Mouse (Mus musculus) embryonic facial prominence, embryonic 13.5 days (tissue): Measurements from ENCODE around the gene Arl6ip1. TPM values are rescaled to one million over a fixed set of nuclear protein-coding genes. Genes with fewer than 3 reads are reported as not detected.

Experiments
- ATAC-seq: fragments of 200-750 bp; cut with Nextera tagmentation; 2 replicates; pipeline ENCODE4 v1.8.0; 2017; ENCODE audit warnings: low read depth; ENCODE audit not compliant: insufficient number of reproducible peaks, insufficient read depth, low FRiP score, low TSS enrichment
- H3K27ac ChIP-seq: fragments of 300-500 bp; sonication (generic); 2 replicates; pipeline ENCODE4 v1.5.1; 2015; ENCODE audit warnings: moderate library complexity, mild to moderate bottlenecking, inconsistent platforms
- H3K27me3 ChIP-seq: fragments of 300-500 bp; sonication (generic); 2 replicates; pipeline ENCODE4 v1.6.1; 2015; ENCODE audit warnings: mild to moderate bottlenecking, inconsistent platforms
- H3K36me3 ChIP-seq: fragments of 300-500 bp; sonication (generic); 2 replicates; pipeline ENCODE4 v1.6.1; 2015; ENCODE audit warnings: mild to moderate bottlenecking, inconsistent platforms
- H3K4me1 ChIP-seq: fragments of 300-500 bp; sonication (generic); 2 replicates; pipeline ENCODE4 v1.6.1; 2015; ENCODE audit warnings: inconsistent platforms
- H3K4me2 ChIP-seq: fragments of 300-500 bp; sonication (generic); 2 replicates; pipeline ENCODE4 v1.6.1; 2015; ENCODE audit warnings: moderate library complexity, mild to moderate bottlenecking, inconsistent platforms
- H3K4me3 ChIP-seq: fragments of 300-500 bp; sonication (generic); 2 replicates; pipeline ENCODE4 v1.5.1; 2015; ENCODE audit warnings: mild to moderate bottlenecking, inconsistent platforms
- H3K9ac ChIP-seq: fragments of 300-500 bp; sonication (generic); 2 replicates; pipeline ENCODE4 v1.6.1; 2015; ENCODE audit warnings: mild to moderate bottlenecking, inconsistent platforms
- H3K9me3 ChIP-seq: fragments of 300-500 bp; sonication (generic); 2 replicates; pipeline ENCODE4 v1.6.1; 2016; ENCODE audit warnings: inconsistent platforms
- WGBS: fragments of 180-500 bp; shearing (Covaris S2); methylation state at CpG from one replicate; pipeline ENCODE4 v1.1.7; 2015; ENCODE audit warnings: mixed read lengths; 5-methylcytosine and 5-hydroxymethylcytosine counted together
- polyA plus RNA-seq: library from polyadenylated mRNA; unstranded; fragments of >200 nt; fragmentation: Nextera tagmentation; extraction: Ambion mirVana; gene quantifications from 2 replicates; pipeline ENCODE4 v1.2.1, GENCODE M21; 2015

The Arl6ip1 gene
- polyA plus RNA-seq, 1 experiment from 2014 or later: 530 TPM

DNA sequence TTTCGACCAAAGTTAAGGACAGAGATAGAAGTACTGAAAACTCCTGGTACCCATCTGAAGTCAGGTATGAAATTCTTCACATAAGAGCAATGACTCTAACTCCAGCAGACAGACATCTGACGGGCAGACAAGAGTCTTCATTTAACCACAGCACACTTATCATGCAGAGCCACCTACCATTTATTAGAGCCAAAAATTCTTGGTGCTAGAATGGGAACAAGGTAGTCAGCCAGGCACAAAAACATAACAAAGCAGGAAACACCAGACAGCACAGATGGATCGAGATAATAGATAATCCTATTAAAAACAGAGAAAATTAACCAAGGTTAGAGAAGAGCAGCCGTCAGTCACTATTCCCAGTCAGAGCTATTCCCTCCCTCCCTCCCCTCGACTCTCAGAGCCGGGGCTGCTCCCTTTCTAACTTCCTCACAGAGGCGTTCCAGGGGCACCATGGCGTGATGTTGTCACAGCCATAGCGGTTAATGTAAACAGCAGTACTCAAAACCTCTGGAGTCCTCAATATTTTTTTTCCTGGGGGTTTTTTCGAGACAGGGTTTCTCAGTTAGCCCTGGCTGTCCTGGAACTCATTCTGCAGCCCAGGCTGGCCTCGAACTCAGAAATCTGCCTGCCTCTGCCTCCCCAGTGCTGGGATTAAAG, 3.1 kb downstream of the Arl6ip1 start:
- 0 out of 2 replicates have a peak overlapping the region, but pooled peaks have one; percentile 4 for H3K4me3 ChIP-seq
- H3K4me1 ChIP-seq: peaks cover 28% of the 10 kb centered on the region
- no peak for ATAC-seq
- no peak overlapping the region for H3K27ac ChIP-seq
- 76% methylated on average over 11 of the region's 11 CpGs for WGBS
- H3K9ac ChIP-seq: 0 out of 2 replicates have a peak overlapping the region, but pooled peaks have one; percentile 32
- peak overlapping the region; percentile 72; the same call in 1 of the 2 replicates for H3K4me2 ChIP-seq
- no peaks in the 10 kb centered on the region for H3K9me3 ChIP-seq
- peaks cover 44% of the 10 kb centered on the region for H3K36me3 ChIP-seq
- H3K27me3 ChIP-seq: no peaks in the 10 kb centered on the region

DNA sequence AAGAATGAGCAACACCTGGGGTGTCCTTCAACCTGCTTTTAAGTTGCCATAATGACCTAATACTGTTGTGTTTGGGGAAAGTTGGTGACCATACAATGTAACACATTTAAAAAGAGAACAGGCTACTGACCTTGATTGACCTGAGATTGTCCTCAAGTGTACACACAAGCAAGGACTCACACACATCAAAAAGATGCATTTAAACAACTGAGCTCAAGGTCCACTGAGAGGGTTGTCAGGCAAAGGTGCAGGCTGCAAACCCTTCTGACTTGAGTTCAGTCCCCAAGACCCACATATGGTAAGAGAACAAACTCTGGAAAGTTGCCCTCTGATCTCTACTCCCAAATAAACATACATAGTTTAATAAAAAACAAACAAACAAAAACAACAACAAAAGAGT, 3.7 kb downstream of the Arl6ip1 start:
- no peak overlapping the region for H3K27ac ChIP-seq
- no peak overlapping the region for H3K4me2 ChIP-seq
- H3K27me3 ChIP-seq: no peaks in the 10 kb centered on the region
- ATAC-seq: no peak
- H3K4me3 ChIP-seq: no peak overlapping the region
- H3K36me3 ChIP-seq: peaks cover 50% of the 10 kb centered on the region
- H3K4me1 ChIP-seq: peaks cover 28% of the 10 kb centered on the region
- H3K9ac ChIP-seq: no peak overlapping the region
- H3K9me3 ChIP-seq: no peaks in the 10 kb centered on the region

DNA sequence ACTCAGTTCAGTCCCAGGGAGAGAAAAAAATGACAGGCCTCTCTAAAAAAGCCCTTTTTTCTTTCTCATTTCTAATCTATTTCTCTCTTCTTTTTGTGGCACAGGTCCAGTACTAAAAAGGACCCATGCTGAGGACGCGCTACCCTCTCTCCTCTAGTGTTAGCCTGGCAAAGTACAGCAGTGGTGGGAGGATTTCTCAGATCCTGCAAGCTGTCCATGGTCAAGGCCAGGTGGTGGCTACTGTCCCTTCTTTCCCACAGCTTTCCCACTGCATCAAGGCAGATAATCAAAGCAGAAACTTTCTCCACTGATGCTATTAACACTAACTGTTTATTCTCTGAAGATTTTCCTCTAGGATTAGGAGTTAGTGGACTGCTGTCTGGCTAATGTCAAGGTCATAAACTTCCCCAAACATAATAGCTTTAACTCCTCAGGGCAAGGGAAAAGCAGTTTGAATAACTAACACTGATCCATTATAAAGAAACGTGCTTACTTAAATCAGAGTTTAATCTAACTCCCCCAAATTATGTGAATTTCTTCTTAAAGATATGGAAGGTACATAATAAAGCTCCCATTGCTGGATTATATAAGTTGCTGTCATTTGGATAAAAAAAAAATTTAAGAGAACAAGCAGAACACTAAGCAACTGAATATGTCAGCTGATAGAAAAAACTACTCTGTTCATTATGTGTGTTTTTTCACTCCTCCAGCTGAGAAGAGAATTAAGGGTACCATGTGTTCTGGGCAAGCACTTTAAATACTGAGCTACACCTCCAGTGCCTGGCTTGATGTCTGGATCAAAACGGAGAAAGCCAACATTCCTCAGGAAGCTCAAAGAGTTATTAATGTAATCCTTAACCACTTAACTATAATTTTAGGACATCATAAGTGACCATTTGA, 5.7 kb downstream of the Arl6ip1 start:
- no peak for ATAC-seq
- 87% methylated on average over 4 of the region's 4 CpGs for WGBS
- Histone ChIP-seq H3K4me2 (no peak overlapping the region), H3K9me3 (no peaks in the 10 kb centered on the region), H3K27me3 (no peaks in the 10 kb centered on the region), H3K4me1 (peaks cover 24% of the 10 kb centered on the region), H3K36me3 (peaks cover 69% of the 10 kb centered on the region), H3K4me3 (no peak overlapping the region), H3K27ac (no peak overlapping the region), H3K9ac (no peak overlapping the region)

DNA sequence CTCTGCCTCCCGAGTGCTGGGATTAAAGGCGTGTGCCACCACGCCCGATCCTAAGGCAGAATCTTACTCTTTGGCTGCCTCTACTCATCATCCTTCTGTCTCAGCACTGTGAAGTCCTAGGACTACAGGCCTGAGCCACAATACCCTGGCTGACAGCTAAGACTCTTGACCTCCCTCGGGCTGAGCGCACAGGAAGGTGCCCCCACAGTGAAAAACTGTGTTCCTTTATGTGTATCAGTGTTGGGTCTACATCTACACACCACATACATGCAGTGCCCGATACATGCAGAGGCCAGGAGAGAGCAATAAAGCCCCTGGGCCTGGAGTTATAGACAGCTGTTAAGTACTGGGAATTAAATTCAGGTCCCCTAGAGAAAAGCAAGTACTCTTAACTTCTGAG, 7.2 kb downstream of the Arl6ip1 start:
- Histone ChIP-seq H3K36me3 (peaks cover 77% of the 10 kb centered on the region), H3K9me3 (no peaks in the 10 kb centered on the region), H3K4me1 (peaks cover 11% of the 10 kb centered on the region), H3K27me3 (no peaks in the 10 kb centered on the region), H3K4me3 (no peak overlapping the region), H3K27ac (no peak overlapping the region), H3K9ac (no peak overlapping the region), H3K4me2 (no peak overlapping the region)
- no peak for ATAC-seq
- 97% methylated on average over 7 of the region's 7 CpGs for WGBS

DNA sequence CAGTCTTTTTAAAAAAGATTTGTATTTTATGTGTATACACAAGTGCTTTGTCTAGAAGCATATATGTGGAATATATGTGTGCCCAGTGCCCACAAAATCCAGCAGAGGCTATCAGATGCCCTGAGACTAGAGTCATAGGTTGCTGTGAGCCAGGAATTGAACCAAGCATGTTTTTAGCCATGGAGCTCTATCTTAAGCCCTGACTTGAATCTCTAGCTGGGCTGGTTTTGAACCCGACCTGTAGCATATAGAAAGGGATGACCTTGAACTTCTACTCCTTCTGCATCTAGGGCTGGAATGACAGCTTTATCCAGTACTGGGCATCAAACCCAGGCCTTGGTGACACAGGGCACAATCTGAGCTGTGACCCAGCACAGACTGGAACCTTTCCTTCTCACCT, 8.8 kb downstream of the Arl6ip1 start:
- H3K9ac ChIP-seq: no peak overlapping the region
- H3K27ac ChIP-seq: no peak overlapping the region
- no peaks in the 10 kb centered on the region for H3K4me1 ChIP-seq
- peaks cover 63% of the 10 kb centered on the region for H3K36me3 ChIP-seq
- H3K4me2 ChIP-seq: no peak overlapping the region
- H3K9me3 ChIP-seq: no peaks in the 10 kb centered on the region
- no peak overlapping the region for H3K4me3 ChIP-seq
- 88% methylated on average over 1 of the region's 1 CpGs for WGBS
- ATAC-seq: no peak
- no peaks in the 10 kb centered on the region for H3K27me3 ChIP-seq

DNA sequence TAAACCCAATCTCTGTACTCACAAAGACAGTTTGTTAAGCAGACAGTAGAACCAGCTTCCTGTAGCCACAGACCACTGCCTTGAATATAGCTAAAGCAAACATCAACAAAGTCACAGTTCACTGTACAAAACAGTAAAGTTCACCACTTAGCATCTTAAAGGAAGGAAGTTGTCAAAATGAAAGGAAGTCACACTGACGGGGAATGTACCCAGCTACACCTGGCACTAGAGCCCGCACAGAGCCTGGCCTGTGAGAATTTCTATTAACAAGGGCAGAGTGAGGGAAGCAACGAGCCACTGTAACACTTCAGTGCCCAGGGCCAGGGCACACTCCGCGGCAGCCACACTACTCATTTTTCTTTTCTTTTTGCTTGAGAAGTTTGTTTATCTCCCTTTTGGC, 9.5 kb downstream of the Arl6ip1 start:
- H3K36me3 ChIP-seq: peaks cover 62% of the 10 kb centered on the region

DNA sequence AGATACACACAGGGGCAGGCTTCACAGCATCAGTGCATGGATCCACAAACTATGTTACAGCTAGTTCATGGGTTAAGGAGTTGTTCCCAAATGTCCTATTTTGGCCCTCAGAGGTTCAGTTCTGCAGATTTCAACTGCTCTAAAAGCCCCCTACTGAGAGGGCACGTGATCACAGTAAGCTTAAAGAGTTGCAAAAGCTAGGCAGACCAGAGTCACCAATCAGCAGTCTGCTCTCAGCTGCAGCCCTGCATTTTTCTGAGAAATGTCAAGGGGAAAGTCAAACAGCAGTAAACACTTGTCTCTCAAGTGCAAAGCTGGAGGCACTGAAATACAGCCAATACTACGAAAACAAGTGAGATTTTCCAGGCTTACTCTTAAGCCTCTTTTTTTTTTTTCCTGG, 10.3 kb downstream of the Arl6ip1 start:
- Histone ChIP-seq H3K27me3 (no peaks in the 10 kb centered on the region), H3K36me3 (peaks cover 62% of the 10 kb centered on the region), H3K9ac (no peak overlapping the region), H3K27ac (no peak overlapping the region), H3K4me3 (no peak overlapping the region), H3K4me2 (no peak overlapping the region), H3K4me1 (peaks cover 9% of the 10 kb centered on the region), H3K9me3 (no peaks in the 10 kb centered on the region)
- ATAC-seq: no peak
- WGBS: 62% methylated on average over 2 of the region's 2 CpGs

More for the DNA sequence above, 9.5 kb downstream of the Arl6ip1 start:
- Histone ChIP-seq H3K4me2 (no peak overlapping the region), H3K27ac (no peak overlapping the region), H3K4me1 (peaks cover 1% of the 10 kb centered on the region; the same call in 1 of the 2 replicates), H3K9me3 (no peaks in the 10 kb centered on the region), H3K9ac (0 out of 2 replicates have a peak overlapping the region, but pooled peaks have one; percentile 21), H3K4me3 (no peak overlapping the region), H3K27me3 (no peaks in the 10 kb centered on the region)
- WGBS: 85% methylated on average over 5 of the region's 5 CpGs
- ATAC-seq: no peak

DNA sequence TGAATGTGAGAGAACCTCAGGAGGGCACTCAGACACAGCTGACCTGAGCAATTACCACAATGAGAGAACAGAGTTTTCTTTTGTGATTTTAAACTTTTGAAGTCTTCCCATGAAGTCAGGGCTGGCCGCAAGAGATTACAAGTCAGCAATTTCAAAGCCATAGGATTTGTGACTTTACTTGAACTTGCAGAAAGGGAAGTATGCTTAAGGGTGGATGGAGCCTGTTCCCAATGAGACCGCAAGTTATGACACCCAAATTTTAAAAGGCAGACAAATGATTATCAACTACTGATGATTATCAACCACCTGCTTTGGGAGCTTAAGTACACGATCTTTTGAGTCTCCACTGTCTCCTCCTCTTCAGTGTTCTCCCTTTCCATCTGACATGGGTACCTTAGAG, 11.0 kb downstream of the Arl6ip1 start:
- H3K9ac ChIP-seq: no peak overlapping the region
- ATAC-seq: no peak
- H3K9me3 ChIP-seq: no peaks in the 10 kb centered on the region
- H3K27ac ChIP-seq: no peak overlapping the region
- H3K4me1 ChIP-seq: peaks cover 16% of the 10 kb centered on the region
- WGBS: 82% methylated on average over 3 of the region's 3 CpGs
- H3K4me3 ChIP-seq: no peak overlapping the region
- peaks cover 65% of the 10 kb centered on the region for H3K36me3 ChIP-seq
- H3K27me3 ChIP-seq: no peaks in the 10 kb centered on the region
- H3K4me2 ChIP-seq: no peak overlapping the region

DNA sequence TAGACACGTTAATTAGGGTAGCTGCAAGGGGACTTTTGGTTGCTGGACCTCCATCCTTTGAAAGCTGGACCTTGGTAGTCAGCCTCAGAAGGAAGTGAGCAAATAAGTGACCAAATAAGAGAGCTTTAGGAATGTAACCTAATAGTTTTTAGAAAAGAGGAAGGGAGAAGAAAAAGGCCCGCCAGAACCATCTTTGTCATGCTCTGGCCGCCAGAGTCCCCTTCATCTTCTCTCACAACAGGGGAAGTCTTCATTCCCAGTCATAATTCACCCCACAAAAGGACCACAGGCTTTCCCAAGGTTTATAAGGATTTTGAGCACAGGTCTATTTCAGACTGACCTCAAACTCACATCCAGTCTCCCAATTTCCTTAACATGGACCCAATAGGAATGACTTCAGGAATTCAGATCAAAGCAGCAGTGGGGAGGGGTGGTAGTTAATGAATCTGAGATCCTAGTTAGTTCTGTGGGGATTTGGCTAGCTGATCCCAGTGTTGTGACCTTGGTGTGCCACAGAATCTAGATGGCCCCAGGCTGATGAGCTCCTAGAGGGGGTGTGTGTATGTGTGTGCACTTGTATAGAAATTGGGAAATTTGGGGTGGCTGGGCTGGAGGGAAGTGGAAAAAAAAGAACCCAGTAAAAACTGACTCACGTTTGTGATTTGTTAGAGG, 11.8 kb downstream of the Arl6ip1 start:
- Histone ChIP-seq H3K27ac (peak overlapping the region; percentile 11; the same call in 1 of the 2 replicates), H3K36me3 (peaks cover 65% of the 10 kb centered on the region)
- ATAC-seq: no peak

DNA sequence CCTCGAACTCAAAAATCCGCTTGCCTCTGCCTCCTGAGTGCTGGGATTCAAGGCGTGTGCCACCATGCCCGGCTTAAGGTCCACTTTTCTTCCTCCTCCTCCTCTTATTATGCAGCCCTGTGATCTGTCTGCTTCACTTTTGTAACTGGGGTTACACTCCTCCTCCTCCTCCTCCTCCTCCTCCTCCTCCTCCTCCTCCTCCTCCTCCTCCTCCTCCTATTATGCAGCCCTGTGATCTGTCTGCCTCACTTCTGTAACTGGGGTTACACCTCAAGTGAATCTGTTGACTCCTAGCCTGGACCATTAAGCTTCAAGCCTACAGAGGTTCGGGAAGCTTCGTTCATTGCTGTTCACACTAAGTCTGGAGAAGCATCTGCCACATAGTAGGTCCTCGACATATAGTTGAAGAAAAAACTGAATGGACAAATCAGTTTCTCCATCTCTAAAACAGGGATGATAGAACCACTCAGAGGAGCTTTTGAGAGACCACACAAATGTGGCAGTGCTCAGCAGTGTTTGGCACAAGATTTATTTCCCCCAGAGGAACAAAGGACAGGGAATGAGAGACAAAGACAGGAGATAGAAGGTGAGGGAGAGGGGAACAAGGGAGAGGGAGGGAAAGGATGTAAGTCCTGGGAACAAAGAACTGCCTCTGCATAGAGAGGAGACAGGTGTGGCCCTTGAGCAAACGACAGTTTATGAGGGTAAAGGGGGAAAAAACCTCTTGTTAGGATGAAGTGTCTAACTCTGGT, 12.5 kb downstream of the Arl6ip1 start:
- Histone ChIP-seq H3K9me3 (no peaks in the 10 kb centered on the region), H3K4me1 (peaks cover 31% of the 10 kb centered on the region), H3K9ac (0 out of 2 replicates have a peak overlapping the region, but pooled peaks have one; percentile 69), H3K27me3 (no peaks in the 10 kb centered on the region), H3K36me3 (peaks cover 66% of the 10 kb centered on the region), H3K4me2 (peak overlapping the region; percentile 89), H3K4me3 (peak overlapping the region; percentile 97), H3K27ac (peak overlapping the region; percentile 94; the same call in 1 of the 2 replicates)
- no peak for ATAC-seq
- 21% methylated on average over 8 of the region's 8 CpGs for WGBS

More for the DNA sequence above, 11.8 kb downstream of the Arl6ip1 start:
- Histone ChIP-seq H3K9ac (0 out of 2 replicates have a peak overlapping the region, but pooled peaks have one; percentile 21), H3K4me1 (peaks cover 24% of the 10 kb centered on the region), H3K4me2 (no peak overlapping the region), H3K9me3 (no peaks in the 10 kb centered on the region), H3K4me3 (no peak overlapping the region), H3K27me3 (no peaks in the 10 kb centered on the region)
- WGBS: 48% methylated on average over 4 of the region's 4 CpGs
